Mouse (Mus musculus): ENCODE data around the gene Dennd2c. TPM values are rescaled to one million over a fixed set of nuclear protein-coding genes. Genes with fewer than 3 reads are reported as not detected.
A peak's percentile ranks its signal among the peaks of the same experiment; 100 is the strongest.
"Not testable (repeated sequence)": the region's sequence is repeated elsewhere in the genome, so short reads cannot be mapped to it uniquely, and the experiment has no call there.

Gene Dennd2c
- polyA plus RNA-seq, 1 experiment = 1.9 TPM

- Histone ChIP-seq H3K79me2 (ENCODE audit: control insufficient read depth, insufficient read depth) (no peaks in the 10 kb centered on the region), H3ac (ENCODE audit: control insufficient read depth, insufficient read length, low read depth) (no peak overlapping the region), H3K79me3 (ENCODE audit: low read depth) (no peaks in the 10 kb centered on the region), H3K36me3 (ENCODE audit: control insufficient read depth, insufficient read depth) (no peaks in the 10 kb centered on the region), H3K27me3 (ENCODE audit: control insufficient read depth, insufficient read depth, insufficient read length) (no peaks in the 10 kb centered on the region), H3K4me3 (ENCODE audit: insufficient read depth, poor library complexity, severe bottlenecking) (no peak overlapping the region)
- no peak for TF ChIP-seq FOSL1 (IDR thresholded peaks at IDR 0.05; ENCODE audit: insufficient read depth, low read length, poor library complexity, severe bottlenecking)
- TF ChIP-seq CEBPB (IDR thresholded peaks at IDR 0.05; ENCODE audit: low read depth) = peak; percentile 62
These were observed 109.7 kb downstream of the Dennd2c start for GRCm38 (mm10) chr3:103212142-103212541.

- TF ChIP-seq MYOD1 (IDR thresholded peaks at IDR 0.05; ENCODE audit: control insufficient read depth, insufficient read length, low read depth) (no peak), FOSL1 (IDR thresholded peaks at IDR 0.05; ENCODE audit: insufficient read depth, low read length, poor library complexity, severe bottlenecking) (no peak), CEBPB (IDR thresholded peaks at IDR 0.05; ENCODE audit: low read depth) (no peak), USF1 (IDR thresholded peaks at IDR 0.05; ENCODE audit: low read depth) (no peak)
- Histone ChIP-seq H3K36me3 (ENCODE audit: control insufficient read depth, insufficient read depth) (no peaks in the 10 kb centered on the region), H3K79me2 (ENCODE audit: control insufficient read depth, insufficient read depth) (no peaks in the 10 kb centered on the region), H3K4me3 (ENCODE audit: insufficient read depth, poor library complexity, severe bottlenecking) (no peak overlapping the region), H3K79me3 (ENCODE audit: low read depth) (no peaks in the 10 kb centered on the region), H3ac (ENCODE audit: control insufficient read depth, insufficient read length, low read depth) (no peak overlapping the region), H3K27me3 (ENCODE audit: control insufficient read depth, insufficient read depth, insufficient read length) (no peaks in the 10 kb centered on the region)
These were observed 111.1 kb downstream of the Dennd2c start for GRCm38 (mm10) chr3:103213537-103213936.

- Histone ChIP-seq H3K27me3 (ENCODE audit: control insufficient read depth, insufficient read depth, insufficient read length) (no peaks in the 10 kb centered on the region), H3K36me3 (ENCODE audit: control insufficient read depth, insufficient read depth) (no peaks in the 10 kb centered on the region), H3ac (ENCODE audit: control insufficient read depth, insufficient read length, low read depth) (no peak overlapping the region), H3K79me3 (ENCODE audit: low read depth) (no peaks in the 10 kb centered on the region), H3K4me3 (ENCODE audit: insufficient read depth, poor library complexity, severe bottlenecking) (no peak overlapping the region), H3K79me2 (ENCODE audit: control insufficient read depth, insufficient read depth) (no peaks in the 10 kb centered on the region)
- TF ChIP-seq CEBPB (IDR thresholded peaks at IDR 0.05; ENCODE audit: low read depth) (no peak), MAX (IDR thresholded peaks at IDR 0.05) (no peak), USF1 (IDR thresholded peaks at IDR 0.05; ENCODE audit: low read depth) (no peak), CTCF (IDR thresholded peaks at IDR 0.05; ENCODE audit: control insufficient read depth, insufficient read depth, insufficient read length) (no peak), MYOG (IDR thresholded peaks at IDR 0.05; ENCODE audit: control insufficient read depth, extremely low read depth, insufficient read length) (no peak), FOSL1 (IDR thresholded peaks at IDR 0.05; ENCODE audit: insufficient read depth, low read length, poor library complexity, severe bottlenecking) (no peak), MYOD1 (IDR thresholded peaks at IDR 0.05; ENCODE audit: control insufficient read depth, insufficient read length, low read depth) (no peak)
These were observed 112.3 kb downstream of the Dennd2c start for GRCm38 (mm10) chr3:103214593-103215285.

DNA sequence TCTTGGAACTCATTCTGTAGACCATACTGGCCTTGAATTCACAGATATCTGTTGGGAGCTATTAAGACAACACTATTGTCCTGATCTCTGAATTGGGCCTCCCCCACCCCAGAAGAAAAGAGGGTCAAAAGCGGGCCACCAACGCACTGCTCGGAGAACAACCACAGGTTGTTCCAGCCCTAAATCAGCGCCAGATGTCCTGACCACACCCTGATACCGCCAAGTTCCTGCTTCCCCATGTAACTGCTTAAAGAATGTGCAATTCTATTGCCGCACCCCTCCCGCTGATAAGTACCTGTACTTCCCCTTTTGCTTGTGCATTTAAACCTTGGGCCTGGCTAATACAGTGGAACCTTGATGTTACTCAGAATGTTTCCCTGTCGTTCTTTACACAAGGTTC lies 113.0 kb downstream of the Dennd2c start:
- H3K79me3 ChIP-seq (ENCODE audit: low read depth); H3ac ChIP-seq (ENCODE audit: control insufficient read depth, insufficient read length, low read depth); H3K79me2 ChIP-seq (ENCODE audit: control insufficient read depth, insufficient read depth); H3K4me3 ChIP-seq (ENCODE audit: insufficient read depth, poor library complexity, severe bottlenecking); H3K36me3 ChIP-seq (ENCODE audit: control insufficient read depth, insufficient read depth); H3K27me3 ChIP-seq (ENCODE audit: control insufficient read depth, insufficient read depth, insufficient read length): not testable (repeated sequence)

Other genes starting within 250 kb of the Dennd2c start
- 0.14 TPM for gene Sycp1, start 166.5 kb upstream of the Dennd2c start, polyA plus RNA-seq (2012; fragmentation: generic; extraction: Trizol)
- 0.04 TPM for gene Nr1h5, start 138.5 kb upstream of the Dennd2c start, polyA plus RNA-seq (2012; fragmentation: generic; extraction: Trizol)
- 21.6 TPM for gene Sike1, start 106.9 kb upstream of the Dennd2c start, polyA plus RNA-seq (2012; fragmentation: generic; extraction: Trizol)
- 68.4 TPM for gene Csde1, start 82.2 kb upstream of the Dennd2c start, polyA plus RNA-seq (2012; fragmentation: generic; extraction: Trizol)
- 57.3 TPM for gene Nras, start 44.3 kb upstream of the Dennd2c start, polyA plus RNA-seq (2012; fragmentation: generic; extraction: Trizol)
- 0.18 TPM for gene Ampd1, start 28.6 kb upstream of the Dennd2c start, polyA plus RNA-seq (2012; fragmentation: generic; extraction: Trizol)
- gene Bcas2, start 69.1 kb downstream of the Dennd2c start, polyA plus RNA-seq (2012; fragmentation: generic; extraction: Trizol) = 67.2 TPM
- gene Trim33, start 176.7 kb downstream of the Dennd2c start, polyA plus RNA-seq (2012; fragmentation: generic; extraction: Trizol) = 6.2 TPM

All from C2C12 (cell line).